Mouse (Mus musculus) heart, postnatal 36 days (tissue): ENCODE measurements around the gene Chkb. TPM values are rescaled to one million over a fixed set of nuclear protein-coding genes. Genes with fewer than 3 reads are reported as not detected.
"Not testable (repeated sequence)": the region's sequence is repeated elsewhere in the genome, so short reads cannot be mapped to it uniquely, and the experiment has no call there.

Experiments used
- DNase-seq, 2 experiments: peaks; one replicate each; pipeline ENCODE4 v3.0.0; 2021 to 2022
- intact Hi-C: fragments of 180-260 bp; cut with DNase I; formaldehyde crosslinking; loops from one replicate; pipeline ENCODE4 v1.15.1; 2025
- total RNA-seq, 2 experiments: library from RNA; stranded (reverse); gene quantifications; 2 replicates each; pipeline ENCODE4 v1.2.3; 2021

Chkb gene
- total RNA-seq, 2 experiments from 2014 or later: 51.2 to 57.0 TPM

GRCm38 (mm10) chr15:89455642-89456041 lies 25.9 kb upstream of the Chkb start:
- no peak for DNase-seq
- intact Hi-C loops: no loop called here

GRCm38 (mm10) chr15:89454857-89455256 lies 25.1 kb upstream of the Chkb start:
- intact Hi-C loops: no loop called here
- no peak for DNase-seq

GRCm38 (mm10) chr15:89453865-89454478 lies 24.3 kb upstream of the Chkb start, which contains the start of gene Mapk8ip2:
Gene Mapk8ip2, plus strand, starts transcription at chr15:89453913.
- intact Hi-C loops: no loop called here
- DNase-seq: no peak

GRCm38 (mm10) chr15:89452906-89453864 lies 23.5 kb upstream of the Chkb start:
- intact Hi-C loops: no loop called here
- peak; percentile 69 to 77 for DNase-seq

GRCm38 (mm10) chr15:89442486-89443070 lies 12.9 kb upstream of the Chkb start:
- no peak for DNase-seq
- intact Hi-C loops: no loop called here

GRCm38 (mm10) chr15:89435878-89436277 lies 6.2 kb upstream of the Chkb start:
- DNase-seq: no peak
- intact Hi-C loops: no loop called here

- no peak for DNase-seq
- intact Hi-C loops: no loop called here
These were observed 4.4 kb upstream of the Chkb start for GRCm38 (mm10) chr15:89434136-89434535.

- DNase-seq: no peak
- intact Hi-C loops: no loop called here
These were observed 3.2 kb upstream of the Chkb start for GRCm38 (mm10) chr15:89432946-89433345.

GRCm38 (mm10) chr15:89431806-89432205 lies 2.1 kb upstream of the Chkb start:
- intact Hi-C loops: loop anchor here (2.0 kb wide), 1 partner anchor 37 kb away; no protein-coding TSS in a partner anchor
- no peak for DNase-seq

GRCm38 (mm10) chr15:89431271-89431670 lies 1.6 kb upstream of the Chkb start:
- DNase-seq: no peak
- intact Hi-C loops: loop anchor here (2.0 kb wide), 1 partner anchor 38 kb away; no protein-coding TSS in a partner anchor

GRCm38 (mm10) chr15:89430771-89431170 lies 1.1 kb upstream of the Chkb start:
- intact Hi-C loops: loop anchor here (2.0 kb wide), 1 partner anchor 38 kb away; no protein-coding TSS in a partner anchor

GRCm38 (mm10) chr15:89430341-89430740 lies 633 bp upstream of the Chkb start:
- intact Hi-C loops: loop anchor here (2.0 kb wide), 1 partner anchor 38 kb away; no protein-coding TSS in a partner anchor
- no peak for DNase-seq

More at GRCm38 (mm10) chr15:89430771-89431170, 1.1 kb upstream of the Chkb start:
- DNase-seq: not testable (repeated sequence)

- DNase-seq: no peak
- intact Hi-C loops: loop anchor here (2.0 to 5.0 kb wide), 2 partner anchors 54 to 72 kb away; partner anchors contain the start of genes Lmf2 and Ncaph2
These were observed 822 bp downstream of the Chkb start for GRCm38 (mm10) chr15:89428821-89429351.

GRCm38 (mm10) chr15:89428136-89428790 lies 1.4 kb downstream of the Chkb start:
- intact Hi-C loops: loop anchor here (2.0 to 5.0 kb wide), 2 partner anchors 53 to 71 kb away; partner anchors contain the start of genes Lmf2 and Ncaph2
- DNase-seq: peak in 1 of 2 experiments; percentile 26

- peak; percentile 39 to 41 for DNase-seq
- intact Hi-C loops: loop anchor here (5.0 kb wide), 1 partner anchor 69 kb away; the partner anchor contains the start of genes Lmf2 and Ncaph2
These were observed 3.0 kb downstream of the Chkb start for GRCm38 (mm10) chr15:89426716-89427115.

GRCm38 (mm10) chr15:89425711-89426121 lies 4.0 kb downstream of the Chkb start, which contains the start of gene Cpt1b:
Gene Cpt1b, minus strand, starts transcription at chr15:89425863.
- intact Hi-C loops: loop anchor here (5.0 kb wide), 1 partner anchor 68 kb away; the partner anchor contains the start of genes Lmf2 and Ncaph2

GRCm38 (mm10) chr15:89424621-89425020 lies 5.1 kb downstream of the Chkb start:
- no peak for DNase-seq
- intact Hi-C loops: loop anchor here (5.0 kb wide), 1 partner anchor 67 kb away; the partner anchor contains the start of genes Lmf2 and Ncaph2

More at GRCm38 (mm10) chr15:89425711-89426121, 4.0 kb downstream of the Chkb start, which contains the start of gene Cpt1b:
- peak; percentile 56 to 66 for DNase-seq

- DNase-seq: no peak
- intact Hi-C loops: no loop called here
These were observed 7.8 kb downstream of the Chkb start for GRCm38 (mm10) chr15:89421938-89422337.

- intact Hi-C loops: no loop called here
These were observed 14.4 kb downstream of the Chkb start for GRCm38 (mm10) chr15:89415282-89415681.

More at GRCm38 (mm10) chr15:89415282-89415681, 14.4 kb downstream of the Chkb start:
- DNase-seq: peak in 1 of 2 experiments; percentile 32
